Mouse (Mus musculus): ENCODE data around the gene Trdmt1. TPM values are rescaled to one million over a fixed set of nuclear protein-coding genes. Genes with fewer than 3 reads are reported as not detected.
A peak's percentile ranks its signal among the peaks of the same experiment; 100 is the strongest.
"Not testable (repeated sequence)": the region's sequence is repeated elsewhere in the genome, so short reads cannot be mapped to it uniquely, and the experiment has no call there.

The Trdmt1 gene
- polyA plus RNA-seq (2017; shearing (Covaris generic)) = 10 to 100 TPM; 12.1 to 19.1 TPM

DNA sequence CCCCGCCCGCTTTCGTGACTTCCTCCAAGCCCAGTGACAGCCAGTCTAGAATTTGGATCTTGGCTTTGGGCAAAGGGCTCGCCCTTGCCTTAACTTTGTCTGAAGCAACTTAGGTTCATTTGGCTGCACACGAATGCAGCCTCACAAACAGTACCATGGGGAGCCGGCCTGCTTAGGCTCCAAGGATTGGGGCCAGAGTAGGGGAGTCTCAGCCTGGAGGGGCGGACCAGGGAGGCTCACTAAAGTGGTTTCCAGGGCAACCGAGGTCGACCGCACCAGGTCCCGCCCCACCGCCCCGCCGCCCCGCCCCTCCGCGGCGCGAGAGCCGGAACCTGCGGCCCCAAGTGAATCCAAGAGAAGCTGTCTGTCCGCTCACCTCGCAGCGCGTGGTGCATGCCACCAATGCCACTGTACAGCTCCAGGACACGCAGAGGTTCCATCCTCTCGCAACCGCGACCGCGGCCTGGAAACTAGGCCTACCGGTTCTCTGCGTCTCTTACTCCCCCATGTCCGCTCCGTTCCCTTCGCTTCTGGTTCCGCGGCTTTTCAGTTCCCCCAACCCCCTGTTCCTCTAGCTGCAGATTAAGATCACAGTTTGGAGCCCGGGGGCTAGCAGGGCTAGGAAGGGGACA, at the start of gene Trdmt1:
Gene Trdmt1, minus strand, starts transcription at position 476 of the 632 bp plus-strand sequence.
- peak; percentile 88 for ATAC-seq

DNA sequence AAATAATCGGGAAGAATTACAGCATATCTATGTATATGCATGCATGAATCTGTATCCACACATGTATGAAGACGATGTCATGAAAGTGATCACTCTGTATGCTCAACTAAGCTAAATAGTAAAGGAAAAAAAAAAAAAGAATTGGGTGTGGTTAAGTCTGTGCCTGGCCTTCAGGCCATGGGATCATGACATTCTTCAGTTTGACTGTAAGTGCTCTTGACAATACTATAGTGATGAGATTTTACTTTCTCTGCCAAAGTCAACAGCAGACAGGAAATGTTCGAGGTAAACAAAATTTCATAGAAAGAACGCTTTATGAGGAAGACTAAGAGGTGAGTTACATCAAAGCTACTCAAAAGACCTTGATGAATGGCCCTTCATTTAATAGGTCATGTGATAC, 48.9 kb upstream of the Trdmt1 start:
- ATAC-seq = no peak

DNA sequence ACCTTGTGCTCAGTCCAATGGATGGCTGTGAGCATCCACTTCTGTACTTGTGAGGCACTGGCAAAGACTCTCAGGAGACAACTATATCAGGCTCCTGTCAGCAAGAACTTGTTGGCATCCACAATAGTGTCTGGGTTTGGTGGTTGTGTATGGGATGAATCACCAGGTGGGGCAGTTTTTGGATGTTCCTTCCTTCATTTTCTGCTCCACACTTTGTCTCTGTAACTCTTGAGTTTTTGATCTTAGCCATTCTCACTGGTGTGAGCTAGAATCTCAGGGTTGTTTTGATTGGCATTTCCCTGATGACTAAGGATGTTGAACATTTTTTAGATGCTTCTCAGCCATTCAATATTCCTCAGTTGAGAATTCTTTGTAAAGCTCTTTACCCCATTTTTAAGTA, 39.3 kb upstream of the Trdmt1 start:
- ATAC-seq = not testable (repeated sequence)

GRCm38 (mm10) chr2:13582184-13582583, 37.7 kb upstream of the Trdmt1 start:
- ATAC-seq = no peak

GRCm38 (mm10) chr2:13579991-13580390, 35.5 kb upstream of the Trdmt1 start:
- ATAC-seq = peak; percentile 27

GRCm38 (mm10) chr2:13579315-13579714, 34.8 kb upstream of the Trdmt1 start:
- ATAC-seq = no peak

DNA sequence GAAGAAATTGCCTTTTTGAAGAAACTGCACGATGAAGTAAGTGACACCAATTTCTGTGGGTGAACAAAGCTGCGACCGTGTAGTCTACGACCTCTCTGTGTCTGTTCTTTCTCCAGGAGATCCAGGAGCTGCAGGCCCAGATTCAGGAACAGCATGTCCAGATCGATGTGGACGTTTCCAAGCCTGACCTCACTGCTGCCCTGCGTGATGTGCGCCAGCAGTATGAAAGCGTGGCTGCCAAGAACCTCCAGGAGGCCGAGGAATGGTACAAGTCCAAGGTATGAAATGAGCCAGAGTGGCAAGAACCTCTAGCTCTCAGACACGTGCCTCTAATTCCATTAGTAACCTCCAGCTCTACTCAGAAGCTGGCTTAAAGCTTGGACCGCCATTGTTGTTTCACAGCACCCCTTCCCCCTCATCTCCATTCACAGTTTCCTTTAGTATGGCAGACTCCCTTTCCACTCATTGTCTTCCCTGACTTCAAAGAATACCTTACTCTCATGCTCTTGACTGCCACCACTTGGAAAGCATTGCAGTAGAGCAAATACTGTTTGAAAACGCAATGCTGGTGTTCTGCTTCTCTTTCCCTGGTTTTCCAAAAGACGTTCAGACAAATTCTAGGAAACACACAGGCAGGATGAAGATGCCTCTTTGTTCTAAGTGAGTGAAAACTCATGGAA, 34.1 kb upstream of the Trdmt1 start:
- no peak for ATAC-seq

DNA sequence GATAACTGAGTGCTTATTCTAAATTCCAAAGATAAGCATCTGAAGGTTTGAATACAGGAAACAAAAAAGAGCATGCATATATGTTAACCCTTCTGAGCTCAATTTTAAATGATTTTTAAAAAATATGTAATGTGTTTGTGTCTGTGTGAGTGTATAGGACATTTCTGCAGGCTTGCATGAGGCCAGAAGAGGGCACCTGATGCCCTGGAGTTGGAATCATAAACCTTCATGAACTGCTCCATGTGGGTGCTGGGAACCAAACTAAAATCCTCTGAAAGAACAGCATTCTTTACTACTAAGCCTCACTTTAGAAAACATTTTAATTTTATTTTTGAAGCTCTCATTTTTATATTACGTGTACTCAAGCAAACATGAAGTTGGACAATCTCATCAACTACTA, 32.9 kb upstream of the Trdmt1 start:
- no peak for ATAC-seq

- no peak for ATAC-seq
Measured at GRCm38 (mm10) chr2:13575926-13576325, 31.5 kb upstream of the Trdmt1 start.

- peak; percentile 46 for ATAC-seq
Measured at GRCm38 (mm10) chr2:13575287-13575801, 30.9 kb upstream of the Trdmt1 start.

GRCm38 (mm10) chr2:13574801-13575150, 30.3 kb upstream of the Trdmt1 start:
- peak; percentile 64 for ATAC-seq

DNA sequence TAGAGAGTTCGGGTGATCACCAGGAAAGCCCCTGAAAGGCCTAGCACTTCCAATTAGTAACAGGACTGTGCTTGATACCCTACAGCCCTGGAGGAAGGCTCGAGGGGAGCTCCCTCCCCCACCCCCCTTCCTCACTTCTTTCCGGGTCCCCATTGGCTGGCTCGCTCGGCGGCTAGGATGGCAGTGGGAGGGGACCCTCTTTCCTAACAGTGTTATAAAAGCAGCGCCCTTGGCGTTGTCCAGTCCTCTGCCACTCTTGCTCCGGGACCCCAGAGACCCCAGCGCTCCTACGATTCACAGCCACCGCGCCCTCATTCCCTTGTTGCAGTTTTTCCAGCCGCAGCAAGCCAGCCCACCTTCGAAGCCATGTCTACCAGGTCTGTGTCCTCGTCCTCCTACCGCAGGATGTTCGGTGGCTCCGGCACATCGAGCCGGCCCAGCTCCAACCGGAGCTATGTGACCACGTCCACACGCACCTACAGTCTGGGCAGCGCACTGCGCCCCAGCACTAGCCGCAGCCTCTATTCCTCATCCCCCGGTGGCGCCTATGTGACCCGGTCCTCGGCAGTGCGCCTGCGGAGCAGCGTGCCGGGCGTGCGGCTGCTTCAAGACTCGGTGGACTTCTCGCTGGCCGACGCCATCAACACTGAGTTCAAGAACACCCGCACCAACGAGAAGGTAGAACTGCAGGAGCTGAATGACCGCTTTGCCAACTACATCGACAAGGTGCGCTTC, 29.8 kb upstream of the Trdmt1 start:
- peak; percentile 59 for ATAC-seq

DNA sequence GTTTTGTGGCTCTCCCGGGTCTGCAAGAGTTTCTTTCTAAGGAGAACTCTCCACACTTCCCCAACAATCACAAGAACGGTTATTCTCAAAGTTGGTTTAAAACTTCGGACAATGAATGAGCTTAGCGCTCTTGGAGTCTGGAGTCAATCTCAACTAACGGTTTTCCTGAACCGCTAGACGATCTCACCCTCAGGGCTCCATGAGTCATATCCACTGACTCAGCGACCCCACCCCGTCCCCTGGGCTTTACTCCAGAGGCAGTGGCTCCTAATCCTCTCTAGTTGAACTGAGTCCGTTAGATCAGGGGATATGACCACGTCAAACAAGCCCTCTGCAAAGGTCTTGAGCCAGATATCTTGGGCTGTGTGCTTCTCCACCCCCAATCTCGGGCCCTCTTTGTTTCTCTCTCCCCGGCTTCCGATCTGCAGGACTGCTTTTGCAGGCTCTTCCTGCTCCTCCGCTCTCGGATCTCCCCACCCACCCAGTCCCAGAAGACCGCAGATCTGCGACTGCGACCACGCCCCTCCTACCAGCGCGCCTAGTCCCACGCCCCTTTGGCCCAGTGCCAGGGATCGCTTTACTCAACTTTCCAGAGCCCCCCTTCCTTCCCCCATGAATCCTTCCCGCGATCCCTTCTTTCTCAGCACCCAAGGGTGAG, 29.1 kb upstream of the Trdmt1 start, which contains the start of gene Vim:
Gene Vim, plus strand, starts transcription at position 520 of the 658 bp plus-strand sequence.
- ATAC-seq = peak; percentile 66

DNA sequence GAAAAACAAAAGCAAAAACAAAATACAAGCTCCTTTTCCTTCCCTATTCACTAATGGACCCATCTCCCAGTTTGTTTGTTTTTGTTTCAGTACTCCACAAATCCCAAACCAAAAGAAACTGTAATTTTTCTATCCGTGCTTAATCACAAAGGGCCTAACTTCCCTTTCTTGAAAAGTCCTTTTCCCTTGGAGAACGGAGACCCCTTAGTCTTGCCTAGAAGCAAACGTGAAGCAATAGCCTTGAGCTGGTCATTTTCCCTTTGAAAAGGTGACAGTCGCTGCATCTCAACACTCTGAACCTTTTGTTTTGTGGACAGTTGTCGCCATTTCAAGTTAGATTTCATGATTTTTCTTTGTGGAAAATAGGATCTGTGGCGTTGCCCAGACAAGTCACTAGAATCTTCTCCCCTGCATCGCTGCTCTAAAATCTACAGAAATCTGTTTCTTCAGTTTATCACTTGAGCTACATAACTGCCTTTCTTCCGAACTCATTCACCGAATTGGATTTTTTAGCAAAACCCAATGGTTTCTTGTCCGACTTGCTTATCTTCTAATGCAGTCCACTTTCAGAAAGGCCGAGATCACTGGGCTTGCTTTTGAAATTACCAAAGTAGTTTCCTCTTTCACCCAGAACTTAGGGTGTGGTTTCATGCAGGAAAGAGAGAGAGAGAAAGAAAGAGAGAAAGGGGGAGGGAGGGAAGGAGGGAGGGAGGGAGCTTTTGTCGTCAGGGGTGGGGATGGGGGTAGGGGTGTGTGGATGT, 28.4 kb upstream of the Trdmt1 start:
- no peak for ATAC-seq

DNA sequence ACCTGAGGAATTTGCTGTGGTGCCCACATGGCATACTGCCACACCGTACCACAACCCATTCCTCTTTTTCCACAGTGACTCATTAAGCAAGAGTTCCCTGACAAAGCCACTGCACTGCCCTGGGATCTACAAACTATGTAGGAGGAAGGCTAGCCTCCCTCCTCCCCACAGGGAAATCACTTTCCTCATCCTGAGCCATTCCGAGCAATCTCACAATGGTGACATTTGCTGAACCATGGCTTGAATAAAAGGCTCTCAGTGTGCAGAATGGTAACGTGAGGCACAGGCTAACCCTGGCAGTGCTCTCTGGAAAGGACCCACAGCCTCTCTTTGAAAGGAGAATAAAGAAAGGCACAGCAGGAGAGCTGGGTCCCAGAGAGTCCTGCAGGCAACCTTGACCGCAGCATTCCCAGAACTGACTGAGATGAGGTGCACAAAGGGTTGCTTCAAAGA, 27.7 kb upstream of the Trdmt1 start:
- ATAC-seq = no peak

DNA sequence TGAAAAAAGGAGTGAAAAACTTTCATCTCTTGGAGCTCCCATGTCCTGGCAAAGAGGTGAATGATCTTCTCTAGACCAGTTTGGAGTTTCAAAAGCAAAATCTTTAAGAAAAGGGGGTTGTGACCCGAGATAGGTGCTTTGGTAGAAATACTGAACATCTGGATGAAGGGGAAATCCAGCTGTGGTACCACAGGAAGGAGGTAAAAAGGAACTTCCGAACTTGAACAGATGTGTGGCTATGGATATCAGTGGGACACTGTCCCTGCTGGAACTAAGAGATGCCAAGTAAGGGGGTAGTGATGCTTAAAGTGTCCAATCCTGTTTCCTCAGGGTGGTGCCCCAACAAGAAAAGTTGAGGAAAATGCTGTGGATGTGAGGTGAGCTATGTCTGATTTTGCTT, 25.7 kb upstream of the Trdmt1 start:
- ATAC-seq = no peak

DNA sequence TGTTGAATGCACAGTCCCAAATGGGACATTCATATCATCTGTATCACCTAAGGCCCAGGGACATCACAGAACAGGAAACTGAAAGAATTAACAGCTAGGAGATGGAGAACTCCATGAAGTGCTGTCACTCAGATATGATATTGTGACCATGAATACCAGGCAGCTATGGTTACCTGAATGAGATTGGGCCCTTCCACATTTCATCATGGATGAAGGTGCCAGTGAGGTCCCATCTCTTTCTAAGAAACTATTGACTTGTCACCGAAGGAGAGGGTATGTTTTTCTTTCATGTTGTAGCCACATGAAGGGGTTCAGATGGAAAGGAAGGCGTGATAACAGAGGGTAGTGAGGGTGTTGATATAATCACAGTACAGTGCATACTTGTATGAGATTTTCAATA, 15.9 kb upstream of the Trdmt1 start:
- no peak for ATAC-seq

DNA sequence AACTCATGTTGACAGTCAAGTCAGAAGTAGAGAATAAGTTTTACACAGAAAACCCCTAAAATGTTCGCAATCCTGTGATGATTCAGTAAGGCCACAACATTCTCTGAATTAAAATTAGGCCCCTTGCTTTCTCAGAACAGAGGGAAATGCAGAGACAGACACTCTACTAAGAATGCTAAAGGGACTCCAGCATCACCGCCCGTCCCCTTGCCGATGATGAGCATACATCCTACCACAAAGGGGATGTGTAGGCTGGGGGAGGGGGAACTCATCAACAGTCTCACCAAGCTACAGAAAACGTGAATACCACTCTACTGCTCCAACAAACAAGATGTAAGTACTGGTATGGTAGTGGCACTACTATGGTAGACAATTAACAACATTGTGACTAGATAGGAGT, 15.3 kb upstream of the Trdmt1 start:
- ATAC-seq = peak; percentile 37

GRCm38 (mm10) chr2:13559303-13559702, 14.8 kb upstream of the Trdmt1 start:
- ATAC-seq = no peak

DNA sequence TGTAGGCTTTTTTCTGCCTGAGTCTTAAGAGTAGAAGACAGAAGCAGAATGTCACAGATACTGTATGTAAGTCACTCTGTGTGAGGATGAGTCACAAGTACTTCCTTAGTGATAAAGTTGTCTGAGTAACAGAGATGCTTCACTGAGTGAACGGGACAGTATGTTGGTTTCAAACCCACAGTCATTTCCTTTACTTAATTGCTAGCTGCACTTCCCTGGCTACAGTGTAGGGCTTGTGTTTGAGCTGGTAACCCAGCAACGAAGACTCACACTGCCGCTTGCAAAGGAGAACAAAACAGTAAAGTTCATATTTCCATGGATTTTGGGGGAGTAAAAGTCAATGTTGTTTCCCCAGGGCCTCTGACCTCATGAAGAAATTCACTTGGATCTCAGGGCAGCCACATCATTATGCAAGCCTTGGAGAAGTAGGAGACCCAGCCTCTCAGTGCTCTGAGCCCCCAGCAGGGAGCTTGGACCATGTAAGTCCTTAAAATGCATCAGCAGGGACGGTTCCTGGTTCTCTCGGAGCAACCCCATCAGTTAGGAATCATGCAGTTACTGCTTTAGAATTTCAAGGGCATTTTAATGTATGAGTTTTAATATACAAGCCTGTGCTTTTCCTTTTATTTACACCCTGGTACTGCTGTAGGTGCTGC, 14.3 kb upstream of the Trdmt1 start:
- peak; percentile 92 for ATAC-seq
